ENCODE assay signal across 8 mouse cellular contexts in the genomic region with DNA sequence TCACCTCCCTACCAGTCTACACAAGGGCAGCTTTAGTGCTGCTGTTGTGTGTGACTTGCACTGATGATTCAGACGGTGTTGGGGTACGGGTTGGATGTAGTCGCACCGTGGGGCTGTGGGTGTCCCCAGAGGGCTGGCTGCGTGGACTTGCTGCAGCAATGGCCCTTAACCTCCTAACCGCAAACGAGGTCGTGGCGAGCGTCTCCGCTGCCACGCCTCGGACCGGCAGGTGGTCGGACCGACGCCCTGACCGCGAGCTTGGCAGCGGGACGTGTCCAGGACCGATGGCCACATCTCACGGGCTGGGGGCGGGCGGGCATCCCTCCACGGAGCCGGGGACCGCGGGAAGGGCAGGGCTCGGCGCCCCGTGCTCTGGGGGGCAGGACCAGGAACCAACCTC. TPM values are rescaled to one million over a fixed set of nuclear protein-coding genes. Genes with fewer than 3 reads are reported as not detected.
DNase-seq lines count a peak whose midpoint lies in the region; ATAC-seq and TF ChIP-seq lines count a peak whose summit lies in the region.

No protein-coding gene starts in this region.

- DNase-seq in layer of hippocampus, adult 18-20 months (ENCODE audit: low spot score in 2 of 2): peak; percentile 21 to 30
- no peak for DNase-seq in layer of hippocampus, adult 9-10 months (ENCODE audit: low spot score)
- peak; percentile 50 for DNase-seq in ES-CJ7 (ENCODE audit: low read depth, low spot score)
- DNase-seq in cerebellum, adult 9-11 months: peak; percentile 88
- peak; percentile 29 to 68 for DNase-seq in kidney, postnatal 25 days
- DNase-seq in spleen, adult 2 months (ENCODE audit: low read depth in 1 of 2, low spot score in 2 of 2): peak in 1 of 2 experiments; percentile 44

- peak overlapping the region; percentile 83 for H3K27ac ChIP-seq in spleen, adult 2 months (ENCODE audit: insufficient read depth, low read length)

- no peak for TF ChIP-seq POLR2A in spleen, adult 2 months (IDR thresholded peaks at IDR 0.05; ENCODE audit: low read depth, low read length)

- under 1% methylated on average over 27 of the region's 32 CpGs for WGBS in spleen, adult 2 months

- H3K9me3 ChIP-seq in megakaryocyte, embryonic 14.5 days: no peaks in the 10 kb centered on the region; the same call in 1 of the 2 replicates

- TF ChIP-seq CTCF in spleen, adult 2 months (IDR thresholded peaks at IDR 0.05; ENCODE audit: extremely low read depth, insufficient read depth, insufficient read length, insufficient replicate concordance): no peak

- peaks cover 36% of the 10 kb centered on the region for H3K36me3 ChIP-seq in megakaryocyte, embryonic 14.5 days (replicated peaks; ENCODE audit: low read length)
- 0 out of 2 replicates have a peak, but pooled peaks cover 1% of the 10 kb centered on the region for H3K36me3 ChIP-seq in spleen, adult 2 months (ENCODE audit: control insufficient read depth, insufficient read depth, low read length)

- H3K4me1 ChIP-seq in megakaryocyte, embryonic 14.5 days: peaks cover 51% of the 10 kb centered on the region
- no peaks in the 10 kb centered on the region; the same call in 1 of the 2 replicates for H3K4me1 ChIP-seq in spleen, adult 2 months (ENCODE audit: control insufficient read depth, insufficient read depth, insufficient read length)

- ATAC-seq in granulocyte monocyte progenitor cell, adult 5-6 weeks (replicated peaks; ENCODE audit: poor library complexity, severe bottlenecking): peak; percentile 59

- no peaks in the 10 kb centered on the region for H3K27me3 ChIP-seq in megakaryocyte, embryonic 14.5 days (replicated peaks)
- no peaks in the 10 kb centered on the region for H3K27me3 ChIP-seq in spleen, adult 2 months (ENCODE audit: control insufficient read depth, insufficient read depth, low read length)

- H3K4me3 ChIP-seq in megakaryocyte, embryonic 14.5 days (replicated peaks): peak overlapping the region; percentile 100
- H3K4me3 ChIP-seq in spleen, adult 2 months (ENCODE audit: extremely low read depth, insufficient read depth, insufficient read length): peak overlapping the region; percentile 80

RNA-seq across cellular contexts. Expression of a gene that starts 0.7 kb away (rescaled TPM):
- total RNA-seq in layer of hippocampus, adult 18-20 months (2021): 10 to 100 TPM; 85.2 to 88.4 TPM
- total RNA-seq in granulocyte monocyte progenitor cell, adult 5-6 weeks (2014; fragmentation: Nextera tagmentation): 80.3 and 105 TPM in 2 replicates
- total RNA-seq in granulocyte monocyte progenitor cell, adult 5-6 weeks (2017): 50.8 and 51.8 TPM in 2 replicates
- 5.2 and 6.7 TPM in 2 replicates for polyA plus RNA-seq in megakaryocyte, embryonic 14.5 days (2012; ENCODE audit: insufficient read depth, low replicate concordance)
- polyA plus RNA-seq in spleen, adult 2 months (2012; rRNA removed): 13.7 and 16.0 TPM in 2 replicates
